Mouse (Mus musculus): ENCODE data around the gene Eef1b2.

Eef1b2 gene

DNA sequence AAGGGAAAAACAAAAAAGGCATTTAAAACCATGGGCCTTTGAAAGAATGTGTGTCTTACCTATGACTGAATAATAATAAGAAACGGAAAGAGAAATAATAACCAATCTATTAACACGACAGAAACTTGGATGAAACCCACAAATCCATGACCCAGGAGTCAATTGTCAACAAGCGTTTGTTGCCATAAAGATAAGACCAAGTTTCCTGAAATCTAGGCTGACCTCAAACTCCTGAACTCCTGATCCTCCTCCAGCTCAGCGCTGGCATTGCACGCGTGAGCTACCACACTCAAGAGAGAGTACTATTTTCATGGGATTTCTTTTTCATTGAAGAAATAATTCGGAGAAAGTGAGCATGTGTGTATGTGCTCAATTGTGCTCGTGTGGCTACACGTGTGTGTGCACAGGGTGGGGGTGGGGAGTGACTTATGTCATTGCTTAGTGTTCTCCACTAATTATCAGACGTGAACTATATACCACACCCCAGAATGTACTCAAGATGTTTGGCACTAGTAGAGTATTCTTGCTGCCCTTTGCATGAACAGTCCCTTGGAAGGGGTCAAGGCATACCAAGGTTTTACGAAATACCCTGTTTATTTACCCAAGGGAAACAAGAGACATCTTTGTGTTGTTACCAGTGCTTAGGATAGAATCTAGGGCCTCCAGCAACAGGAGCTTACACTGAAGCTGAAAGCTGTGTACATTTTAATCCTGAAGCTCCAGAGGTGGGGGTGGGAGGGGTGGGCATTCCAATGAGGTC, 15.9 kb downstream of the Eef1b2 start:
- DNase-seq, result no peak

DNA sequence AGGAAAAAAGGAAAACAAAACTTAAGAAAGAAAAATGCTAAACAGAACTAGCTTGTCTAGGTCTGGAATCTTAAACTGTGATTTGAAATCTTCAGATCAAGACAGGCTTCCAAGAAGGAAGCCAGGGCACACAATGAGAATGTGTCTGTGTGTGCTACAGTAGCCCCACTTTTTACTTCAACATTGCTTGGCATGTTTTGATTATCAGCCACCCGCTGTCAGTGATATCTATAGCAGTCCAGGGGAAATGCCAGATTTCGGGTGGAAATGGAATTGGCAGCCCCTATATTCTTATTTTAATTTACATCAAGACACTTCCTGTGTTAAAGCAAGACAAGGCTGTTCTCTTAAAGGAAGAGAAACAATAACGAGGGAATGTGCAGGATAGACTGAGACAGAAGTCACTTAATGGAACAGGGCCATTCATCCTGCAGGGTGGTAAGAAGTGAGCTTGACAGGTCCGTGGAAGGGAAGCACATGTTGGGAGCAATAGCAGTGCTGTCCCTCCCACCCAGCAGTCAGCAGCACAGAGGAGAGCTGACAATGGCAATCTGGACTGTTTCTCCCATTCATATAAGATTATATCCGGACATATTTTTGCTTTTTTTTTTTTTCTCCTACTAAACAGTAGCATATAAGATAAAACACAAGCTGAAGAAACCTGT, 19.4 kb downstream of the Eef1b2 start:
- no peak for DNase-seq

GRCm38 (mm10) chr1:63199387-63199786, 22.8 kb downstream of the Eef1b2 start:
- DNase-seq, result no peak

GRCm38 (mm10) chr1:63200322-63200721, 23.7 kb downstream of the Eef1b2 start:
- no peak for DNase-seq

GRCm38 (mm10) chr1:63201672-63202071, 25.0 kb downstream of the Eef1b2 start:
- DNase-seq, result no peak

DNA sequence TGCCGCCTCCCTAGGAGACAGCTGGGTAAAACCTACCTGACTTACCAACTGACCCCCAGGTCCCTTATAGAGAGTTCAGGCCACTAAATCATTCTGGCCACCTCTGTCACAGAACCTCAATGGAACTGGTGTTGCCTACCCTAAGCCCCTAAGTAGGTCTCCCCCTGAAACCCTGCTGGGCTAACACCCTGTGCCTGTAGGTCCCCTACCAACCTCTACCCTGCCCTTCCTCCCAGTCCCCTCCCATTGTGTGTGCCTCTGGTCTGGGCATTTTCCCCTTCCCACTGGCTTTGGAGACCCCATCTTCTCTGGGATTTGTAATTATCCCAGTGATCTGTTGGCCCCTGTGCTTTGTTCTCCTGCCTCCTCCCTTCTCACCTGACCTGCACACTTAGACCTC, 26.8 kb downstream of the Eef1b2 start:
- no peak for DNase-seq

DNA sequence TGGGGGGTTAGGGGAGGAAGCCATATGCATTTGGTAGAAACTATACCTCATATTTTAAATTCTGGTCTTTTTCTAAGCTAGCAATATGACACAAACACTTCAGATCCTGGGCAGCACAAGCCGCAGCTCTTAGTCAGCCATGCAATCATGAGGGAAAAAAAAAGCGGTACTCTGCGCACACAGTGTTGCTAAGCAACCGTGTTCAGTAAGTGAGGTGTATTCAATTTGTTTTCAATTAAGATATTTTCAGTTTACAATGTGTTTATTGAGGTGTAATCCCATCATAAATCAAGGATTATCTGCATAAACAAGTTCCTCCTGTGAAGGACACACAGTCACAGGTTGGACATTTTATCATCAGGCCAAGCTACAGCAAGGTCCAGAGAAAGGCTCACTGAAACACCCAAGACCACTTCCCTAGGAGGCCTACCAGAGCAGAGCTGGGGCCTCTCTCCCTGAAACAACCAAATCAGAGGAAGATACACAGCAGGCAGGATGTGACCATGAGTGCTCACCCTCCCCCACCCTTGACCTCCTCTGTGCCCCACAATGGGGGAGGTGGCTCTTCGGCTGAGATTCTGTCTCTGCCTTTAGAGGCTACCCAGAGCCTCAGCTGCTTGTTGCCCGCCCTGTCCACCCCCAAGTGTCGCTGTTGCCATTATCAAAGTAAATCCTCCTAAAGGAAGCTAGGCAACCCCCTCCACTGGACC, 27.5 kb downstream of the Eef1b2 start:
- no peak for DNase-seq

GRCm38 (mm10) chr1:63204660-63205394, 28.2 kb downstream of the Eef1b2 start:
- no peak for DNase-seq

- DNase-seq, result no peak
These were observed 31.0 kb downstream of the Eef1b2 start for GRCm38 (mm10) chr1:63207607-63208006.

DNA sequence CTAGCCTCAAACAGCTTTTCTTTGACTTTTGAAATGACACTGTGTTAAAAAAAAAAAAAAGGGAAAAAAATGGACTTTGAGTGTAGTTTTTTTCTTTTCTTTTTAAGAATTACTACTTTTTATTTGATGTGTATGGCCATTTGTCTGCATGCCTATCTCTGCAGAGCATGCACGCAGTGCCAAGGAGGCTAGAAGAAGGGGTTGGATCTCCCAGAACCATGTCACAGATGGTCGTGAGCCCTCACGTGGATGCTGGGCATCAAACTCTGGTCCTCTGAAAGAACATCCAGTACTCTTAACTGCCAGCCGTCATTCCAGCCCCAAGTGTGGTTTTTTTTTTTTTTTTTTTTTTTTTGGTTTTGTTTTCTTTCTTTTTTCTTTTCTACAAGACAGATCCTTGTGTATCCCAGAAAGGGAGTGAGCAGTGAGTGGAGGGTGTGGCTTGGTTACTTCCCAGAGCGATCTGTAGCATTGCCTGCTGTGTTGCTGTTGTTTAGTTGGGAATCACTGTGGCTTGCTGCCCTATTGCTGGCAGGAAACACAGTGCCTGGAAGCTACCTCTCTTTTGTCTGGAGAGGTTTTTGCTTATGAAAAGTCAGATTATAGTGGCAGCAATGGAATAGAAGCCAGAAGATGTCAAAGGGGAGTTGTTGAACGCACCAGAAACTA, 33.4 kb downstream of the Eef1b2 start:
- no peak for DNase-seq

GRCm38 (mm10) chr1:63213478-63214270, 37.0 kb downstream of the Eef1b2 start:
- no peak for DNase-seq

DNA sequence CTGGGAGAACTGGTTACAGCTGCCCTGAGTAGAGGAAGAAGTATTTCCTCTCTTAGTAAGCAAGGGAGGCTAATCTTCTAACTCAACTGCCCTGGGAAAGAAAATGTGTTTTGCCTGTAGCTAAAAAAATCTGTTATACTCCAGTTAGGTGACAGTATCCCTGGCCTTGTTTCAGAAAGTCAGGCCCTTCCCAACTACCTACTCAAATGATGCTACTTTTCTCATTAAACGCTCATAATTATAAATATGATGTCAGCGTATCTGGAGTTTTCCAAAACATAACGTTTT, 37.6 kb downstream of the Eef1b2 start, which contains the start of gene Gpr1:
Gpr1 (minus strand) TSS at position 273 of the 288 bp plus-strand sequence.
- no peak for DNase-seq

DNA sequence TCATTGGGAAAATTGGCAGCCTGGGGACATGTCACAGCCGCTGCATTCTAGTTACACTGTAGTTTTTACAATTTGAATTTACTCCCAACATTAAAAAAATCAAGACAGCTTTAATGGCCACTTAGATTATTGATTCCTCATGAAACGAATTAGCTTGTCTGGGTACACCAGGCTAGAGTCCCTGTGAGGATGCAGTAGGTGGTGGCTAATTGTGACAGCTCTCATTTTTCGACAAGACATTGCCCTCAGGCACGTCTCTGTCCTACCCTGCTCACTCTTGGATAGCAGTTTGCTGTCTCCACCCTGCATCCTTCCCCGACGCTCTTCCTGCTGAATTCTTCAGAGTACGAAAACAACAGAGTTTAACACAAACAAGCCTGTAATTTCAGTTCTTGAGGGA, 38.0 kb downstream of the Eef1b2 start:
- DNase-seq, result no peak

DNA sequence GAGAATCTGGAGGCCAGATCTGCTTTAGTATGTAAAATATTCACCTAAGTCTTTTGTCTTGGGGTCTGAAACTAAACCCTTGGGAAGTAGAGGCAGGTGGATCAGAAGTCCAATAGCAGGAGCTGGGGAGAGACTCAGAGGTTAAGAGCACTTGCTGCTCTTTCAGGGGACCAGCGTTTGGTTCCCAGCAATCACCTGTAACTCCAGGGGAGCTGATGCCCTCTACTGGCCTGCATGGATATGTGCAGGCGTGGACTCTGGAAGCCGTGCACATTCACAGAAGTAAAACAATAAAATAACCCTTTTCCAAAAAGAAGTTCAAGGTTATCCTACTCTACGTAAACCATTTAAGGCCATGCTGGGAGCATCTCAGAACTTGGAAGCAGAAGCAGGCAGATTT, 42.7 kb downstream of the Eef1b2 start:
- DNase-seq, result no peak

GRCm38 (mm10) chr1:63225009-63225408, 48.4 kb downstream of the Eef1b2 start:
- DNase-seq, result no peak

- DNase-seq, result no peak
These were observed 49.3 kb downstream of the Eef1b2 start for GRCm38 (mm10) chr1:63225890-63226289.

DNA sequence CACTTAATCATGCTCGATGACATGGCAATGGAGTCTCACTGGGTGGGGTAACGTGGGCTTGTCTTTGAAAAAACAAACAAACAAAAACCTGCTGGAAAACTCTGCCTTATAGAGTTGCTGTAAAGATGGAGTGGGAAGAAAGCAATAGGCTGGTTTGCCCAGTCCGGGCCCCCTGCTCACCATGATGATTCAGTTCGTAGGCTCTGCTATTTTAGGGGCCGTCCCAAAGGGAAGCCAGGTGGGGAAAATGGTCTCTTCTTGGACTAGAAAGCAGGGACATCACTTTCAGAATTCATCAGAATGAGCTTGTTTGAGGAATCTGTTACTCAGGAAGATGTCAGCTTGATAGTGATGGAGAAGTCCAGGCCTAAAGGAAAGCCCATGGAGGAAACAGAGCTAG, 50.6 kb downstream of the Eef1b2 start:
- no peak for DNase-seq
